Mouse (Mus musculus): ENCODE data around the gene Cited4. TPM values are rescaled to one million over a fixed set of nuclear protein-coding genes. Genes with fewer than 3 reads are reported as not detected.

Gene Cited4
- 1.2 and 36.9 TPM in 2 replicates for polyA plus RNA-seq (2012; rRNA removed; ENCODE audit: low replicate concordance)

GRCm38 (mm10) chr4:120666358-120667024, at the start of gene Cited4:
Gene Cited4, plus strand, starts transcription at chr4:120666572.

Other genes with a start within 250 kb of the Cited4 start
- gene Slfnl1, start 134.3 kb upstream of the Cited4 start, polyA plus RNA-seq (2012; rRNA removed; ENCODE audit: low replicate concordance): 0.17 TPM in 1 of 2 replicates, not detected in the other
- gene Ctps, start 96.3 kb upstream of the Cited4 start, polyA plus RNA-seq (2012; rRNA removed; ENCODE audit: low replicate concordance): 6.3 and 20.6 TPM in 2 replicates
- gene Gm8439, start 77.8 kb upstream of the Cited4 start, polyA plus RNA-seq (2012; rRNA removed; ENCODE audit: low replicate concordance): 0.63 TPM in 1 of 2 replicates, not detected in the other
- 24.9 and 27.1 TPM in 2 replicates for gene Kcnq4, start 82.0 kb downstream of the Cited4 start, polyA plus RNA-seq (2012; rRNA removed; ENCODE audit: low replicate concordance)
- gene Nfyc, start 165.0 kb downstream of the Cited4 start, polyA plus RNA-seq (2012; rRNA removed; ENCODE audit: low replicate concordance): 129 and 178 TPM in 2 replicates
- 0.27 and 0.69 TPM in 2 replicates for gene Rims3, start 188.2 kb downstream of the Cited4 start, polyA plus RNA-seq (2012; rRNA removed; ENCODE audit: low replicate concordance)